Mouse (Mus musculus): Measurements from ENCODE around the gene Tppp3.

GRCm38 (mm10) chr8:105472414-105472932 is 1.1 kb upstream of the Tppp3 start:
- TF ChIP-seq HCFC1 (IDR thresholded peaks at IDR 0.05; ENCODE audit: borderline replicate concordance, insufficient read depth, low read length) (no peak), ZC3H11A (IDR thresholded peaks at IDR 0.05; ENCODE audit: borderline replicate concordance, low read depth, low read length) (no peak), MAFK (IDR thresholded peaks at IDR 0.05; ENCODE audit: insufficient read depth, low read depth, low read length) (no peak), CHD2 (IDR thresholded peaks at IDR 0.05; ENCODE audit: low read depth, low read length) (no peak), ZNF384 (IDR thresholded peaks at IDR 0.05; ENCODE audit: low read depth, low read length) (no peak)

Measured in ES-E14 (cell line).